Mouse (Mus musculus) left cerebral cortex, postnatal 14 days (tissue): ENCODE measurements around the gene Cltb. TPM values are rescaled to one million over a fixed set of nuclear protein-coding genes. Genes with fewer than 3 reads are reported as not detected.
"Not testable (repeated sequence)": the region's sequence is repeated elsewhere in the genome, so short reads cannot be mapped to it uniquely, and the experiment has no call there.

Experiments used
- DNase-seq, 2 experiments: peaks; one replicate each; pipeline ENCODE4 v3.0.0; 2021 to 2022; ENCODE audit warnings: low spot score in 2 of 2, mixed read lengths in 1 of 2
- intact Hi-C: fragments of 180-260 bp; cut with DNase I; formaldehyde crosslinking; loops from one replicate; pipeline ENCODE4 v1.15.1; 2025
- long read RNA-seq, 2 experiments: library from polyadenylated mRNA; stranded (forward); transcript quantifications; one replicate each; pipeline ENCODE4 v2.0.0; 2021
- total RNA-seq, 2 experiments: library from RNA; stranded (reverse); gene quantifications; 2 replicates each; pipeline ENCODE4 v1.2.3; 2021

The Cltb gene
- 100 to 1,000 TPM; 331 to 351 TPM for total RNA-seq
- long read RNA-seq, experiment 1, transcript Cltb-201 (6 exons, 1,004 nt) = major isoform, 267 of 468 reads
- long read RNA-seq, experiment 1, transcript Cltb-202 (5 exons, 2,186 nt) = minor isoform, 47 of 468 reads
- long read RNA-seq, experiment 1, partial matches to known transcripts = 4 of 468 reads
- long read RNA-seq, experiment 1, other reads (novel, unspliced or antisense) = 149 of 468 reads
- long read RNA-seq, experiment 2, transcript Cltb-202 (5 exons, 2,186 nt) = minor isoform, 29 of 357 reads
- long read RNA-seq, experiment 2, transcript Cltb-201 (6 exons, 1,004 nt) = major isoform, 199 of 357 reads
- long read RNA-seq, experiment 2, partial matches to known transcripts = 2 of 357 reads
- long read RNA-seq, experiment 2, other reads (novel, unspliced or antisense) = 126 of 357 reads

DNA sequence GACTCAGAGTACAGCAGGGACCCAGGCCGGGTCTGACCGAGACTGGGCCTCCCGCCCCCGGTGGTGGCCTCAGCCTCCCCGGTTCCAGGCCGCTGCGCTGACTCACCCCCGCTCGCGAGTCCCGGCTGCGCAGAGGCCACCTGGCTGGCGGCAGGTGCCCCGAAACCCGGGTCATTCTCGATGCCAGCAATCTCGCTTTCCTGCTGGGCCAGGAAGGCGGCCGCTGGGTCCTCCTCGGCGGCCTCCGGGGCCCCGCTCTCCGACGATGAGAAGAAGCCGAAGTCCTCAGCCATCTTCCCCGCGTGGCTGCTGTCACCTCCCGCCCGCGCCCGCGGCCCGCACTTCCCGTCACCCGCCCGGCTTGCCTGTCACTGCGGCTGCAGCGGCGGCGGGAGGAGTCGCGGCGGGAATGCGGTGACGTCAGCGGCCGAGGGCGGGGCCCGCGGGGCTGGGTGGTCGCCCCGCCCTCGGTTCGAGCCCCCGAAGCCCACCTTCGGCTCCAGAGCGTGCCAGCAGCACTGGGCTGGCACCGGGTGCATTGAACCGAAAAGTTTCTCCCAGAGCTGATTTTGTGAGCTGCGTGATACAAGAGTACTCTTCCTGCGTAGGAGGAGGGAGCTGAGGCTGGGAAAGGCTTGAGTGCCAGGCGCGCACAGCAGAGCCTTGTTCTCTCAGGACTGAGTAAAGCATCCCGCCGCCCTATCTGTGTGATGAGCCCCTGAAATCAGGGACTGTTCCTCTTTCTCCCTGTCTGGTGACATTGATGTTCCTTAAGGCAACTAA is at the start of gene Cltb:
Gene Cltb, minus strand, starts transcription at position 373 of the 783 bp plus-strand sequence.
- intact Hi-C loops = no loop called here
- peak; percentile 87 to 91 for DNase-seq

DNA sequence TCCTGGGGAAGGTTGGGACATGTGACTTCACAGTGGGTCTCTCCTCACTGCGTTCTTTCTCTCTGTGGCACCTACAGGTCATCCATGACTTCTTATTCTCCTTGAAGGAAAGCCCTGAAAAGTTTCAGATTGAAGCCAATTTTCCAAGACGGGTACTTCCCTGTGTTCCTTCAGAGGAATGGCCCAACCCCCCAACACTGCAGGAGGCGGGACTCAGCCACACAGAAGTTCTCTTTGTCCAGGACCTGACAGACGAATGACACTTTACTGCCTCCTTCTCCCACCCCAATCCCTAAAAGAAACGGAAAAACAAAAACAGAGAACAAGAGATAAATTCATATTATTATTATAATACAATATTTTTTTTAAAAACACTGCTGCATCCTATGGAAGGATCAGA is 49.7 kb upstream of the Cltb start:
- DNase-seq = no peak
- intact Hi-C loops = no loop called here

DNA sequence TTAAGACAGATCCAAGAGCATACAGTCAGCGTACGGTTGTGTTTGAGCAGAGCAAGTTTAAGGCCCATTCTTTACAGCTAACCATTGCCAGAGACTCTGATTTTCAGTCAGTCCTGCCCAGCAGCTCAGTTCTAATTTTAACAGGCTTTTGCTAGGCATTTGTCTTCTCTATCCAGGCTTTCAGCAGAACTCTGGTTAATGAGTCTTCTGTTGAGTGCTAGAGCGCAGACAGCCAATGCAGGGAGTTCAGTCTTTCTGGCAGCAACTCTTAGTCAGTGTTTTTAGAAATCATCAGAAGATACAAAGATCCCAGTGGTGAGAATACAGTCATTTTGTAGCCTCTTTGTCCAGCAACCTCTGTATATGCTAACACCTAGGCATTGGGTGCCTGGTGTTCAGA is 39.3 kb upstream of the Cltb start:
- no peak for DNase-seq
- intact Hi-C loops = no loop called here

DNA sequence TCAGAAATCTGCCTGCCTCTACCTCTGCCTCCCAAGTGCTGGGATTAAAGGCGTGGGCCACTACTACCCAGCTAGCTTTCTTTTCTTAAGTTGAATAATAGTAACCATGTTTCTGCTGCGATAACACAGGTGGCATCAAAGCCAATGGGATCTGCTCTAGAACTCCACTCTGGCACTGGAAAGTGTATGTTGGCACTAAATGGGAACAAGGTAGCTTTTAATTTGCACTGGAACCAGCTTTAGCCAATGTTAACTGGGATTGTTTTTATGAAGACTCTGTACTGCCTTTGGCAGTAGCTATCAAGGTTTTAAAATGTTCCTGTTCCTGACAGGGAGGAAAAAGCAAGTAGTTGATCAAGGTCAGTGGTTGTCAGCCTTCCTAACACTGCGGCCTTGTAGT is 23.9 kb upstream of the Cltb start:
- DNase-seq = no peak

DNA sequence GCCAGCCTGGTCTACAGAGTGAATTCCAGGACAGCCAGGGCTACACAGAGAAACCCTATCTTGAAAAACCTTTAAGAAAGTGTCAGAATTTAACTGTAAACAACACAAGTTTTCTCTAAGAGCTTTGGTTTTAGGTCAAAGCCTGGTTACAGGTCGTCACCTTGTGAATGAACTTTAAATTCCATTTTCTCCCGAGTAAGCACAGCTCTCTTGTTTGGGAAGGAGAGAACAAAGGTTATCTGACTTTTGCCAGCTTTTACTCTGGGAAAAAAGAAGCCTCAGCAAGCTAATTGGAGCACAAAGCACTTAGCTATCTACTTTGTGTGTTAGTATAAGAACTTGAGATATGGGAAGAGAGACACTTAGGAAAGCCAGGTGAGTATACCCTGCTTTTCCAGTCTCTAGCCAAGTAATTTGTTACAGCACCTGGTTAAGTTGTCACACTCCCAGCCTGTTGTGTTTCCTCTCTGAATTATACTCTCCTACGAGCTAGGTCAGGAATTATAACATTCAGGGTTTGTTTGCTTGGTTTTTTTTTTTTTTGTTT is 21.7 kb upstream of the Cltb start:
- no peak for DNase-seq
- intact Hi-C loops = no loop called here

More for the DNA sequence above, 23.9 kb upstream of the Cltb start:
- intact Hi-C loops = no loop called here

DNA sequence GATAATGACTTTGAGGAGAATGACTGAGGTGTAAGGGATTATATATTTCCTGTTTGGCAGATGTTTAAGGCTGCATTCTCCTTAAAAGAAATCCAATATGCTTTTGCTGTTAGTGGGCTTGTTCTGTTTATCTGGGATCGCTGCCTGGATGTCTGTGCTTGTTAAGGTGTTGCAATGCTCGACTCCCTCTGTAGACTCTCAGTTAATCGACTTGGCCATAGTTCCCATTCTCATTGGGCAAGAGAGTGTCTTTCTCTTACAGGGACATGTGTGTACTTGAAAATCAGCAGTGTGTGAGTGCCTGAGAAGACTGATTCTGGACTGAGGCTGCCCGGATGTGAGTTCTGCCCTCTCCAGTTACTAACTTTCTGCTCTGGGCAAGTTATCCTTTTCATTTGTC is 18.0 kb upstream of the Cltb start:
- no peak for DNase-seq
- intact Hi-C loops = no loop called here

DNA sequence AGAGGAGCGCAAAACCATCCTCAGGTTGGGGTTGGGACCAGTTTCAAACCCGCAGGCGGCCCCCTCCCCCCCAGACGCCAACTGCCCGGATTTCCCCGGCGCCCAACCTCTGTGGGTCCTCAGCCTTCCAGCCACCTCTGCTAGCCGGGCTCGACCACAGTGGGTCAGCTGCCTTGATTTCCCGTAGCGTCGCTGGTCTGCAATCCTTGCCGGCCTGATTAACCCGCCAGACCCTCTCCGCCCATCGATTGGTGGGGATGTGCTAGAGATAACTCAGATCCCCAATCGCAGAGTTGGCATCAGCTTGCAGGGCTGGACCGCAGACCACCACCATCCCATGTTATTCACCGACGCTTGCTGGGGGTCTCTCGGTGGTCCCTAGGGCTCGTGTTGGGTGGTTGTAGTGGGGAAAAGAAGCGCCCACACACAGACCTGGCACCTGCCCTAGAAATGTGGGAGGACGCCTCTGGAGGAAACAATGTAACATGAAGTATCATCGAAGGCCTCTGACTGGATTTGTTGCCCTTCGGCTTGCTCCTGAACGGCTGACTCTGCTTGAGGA is 10.9 kb upstream of the Cltb start:
- DNase-seq = no peak
- intact Hi-C loops = no loop called here

DNA sequence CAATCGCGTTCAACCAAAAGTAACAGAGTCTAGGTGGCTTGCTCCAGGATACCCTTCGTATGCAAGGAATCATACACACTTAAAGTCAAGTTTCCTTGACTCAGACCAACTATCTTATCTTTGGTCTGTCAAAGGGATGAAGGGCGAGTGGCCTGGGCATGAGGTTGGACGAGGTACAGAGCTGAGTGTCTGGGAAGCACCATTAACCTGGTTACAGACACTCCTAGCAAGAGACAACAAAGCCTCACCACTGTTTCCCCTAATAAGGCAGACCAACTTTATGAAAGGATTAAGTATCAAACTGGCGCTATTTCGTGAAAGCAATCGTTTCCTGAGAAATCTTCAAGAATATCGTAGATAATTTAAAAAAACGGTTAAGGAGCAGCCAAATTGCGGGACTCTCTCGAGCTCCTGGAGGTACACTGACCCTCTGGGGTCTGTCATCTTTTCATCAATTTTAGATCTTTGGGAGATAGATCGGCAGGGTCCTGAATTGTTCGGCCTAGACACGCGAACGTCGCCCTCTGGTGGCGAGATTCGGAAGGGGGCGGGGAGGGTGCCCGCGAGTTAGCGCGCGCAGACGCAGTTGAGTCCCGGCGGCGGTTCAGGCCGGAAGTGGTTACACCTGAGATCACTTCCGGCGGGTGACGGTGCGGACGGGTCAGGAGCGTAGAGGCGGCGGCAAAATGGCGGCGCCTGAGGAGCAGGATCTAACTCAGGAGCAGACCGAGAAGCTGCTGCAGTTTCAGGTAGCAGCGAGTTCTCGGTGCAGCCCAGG is 10.2 kb upstream of the Cltb start, which contains the start of gene Faf2:
Gene Faf2, plus strand, starts transcription at position 630 of the 778 bp plus-strand sequence.
- intact Hi-C loops = no loop called here

DNA sequence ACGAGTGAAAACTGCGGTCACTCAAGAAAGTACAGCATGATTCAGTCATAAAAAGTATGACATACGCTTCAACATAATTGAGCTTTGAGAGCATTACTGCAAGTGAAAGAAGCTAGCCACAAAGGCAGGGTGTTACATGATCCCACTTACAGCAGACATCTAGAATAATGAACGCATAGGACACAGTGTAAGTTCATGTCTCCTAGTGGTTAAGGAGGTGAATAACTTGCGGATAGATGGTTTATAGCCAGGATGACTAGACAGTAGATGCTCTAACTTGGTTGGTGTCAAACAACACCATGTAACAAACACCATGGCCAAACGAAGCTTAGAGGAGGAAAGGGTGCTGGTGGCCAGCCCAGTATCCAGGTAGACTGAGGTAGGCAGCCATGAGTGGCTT is 5.9 kb upstream of the Cltb start:
- intact Hi-C loops = no loop called here
- DNase-seq = no peak

More for the DNA sequence above, 10.2 kb upstream of the Cltb start, which contains the start of gene Faf2:
- peak; percentile 98 to 100 for DNase-seq

DNA sequence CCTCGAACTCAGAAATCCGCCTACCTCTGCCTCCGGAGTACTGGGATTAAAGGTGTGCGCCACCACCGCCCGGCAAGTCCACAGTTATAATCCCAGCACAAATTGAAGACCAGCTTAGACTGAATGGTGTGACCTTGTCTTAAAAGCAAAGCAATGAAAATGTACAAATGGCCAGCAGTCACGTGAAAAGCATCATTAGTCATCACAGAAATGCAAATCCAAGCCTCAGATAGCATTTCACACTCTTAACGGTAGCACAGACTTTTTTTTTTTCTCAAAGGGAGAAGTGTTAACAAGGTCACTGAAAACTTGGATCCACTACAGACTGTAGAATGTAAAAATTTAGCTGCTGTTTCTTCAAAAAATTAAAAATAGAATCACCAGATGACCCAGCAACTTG is 5.2 kb upstream of the Cltb start:
- intact Hi-C loops = no loop called here
- no peak for DNase-seq

DNA sequence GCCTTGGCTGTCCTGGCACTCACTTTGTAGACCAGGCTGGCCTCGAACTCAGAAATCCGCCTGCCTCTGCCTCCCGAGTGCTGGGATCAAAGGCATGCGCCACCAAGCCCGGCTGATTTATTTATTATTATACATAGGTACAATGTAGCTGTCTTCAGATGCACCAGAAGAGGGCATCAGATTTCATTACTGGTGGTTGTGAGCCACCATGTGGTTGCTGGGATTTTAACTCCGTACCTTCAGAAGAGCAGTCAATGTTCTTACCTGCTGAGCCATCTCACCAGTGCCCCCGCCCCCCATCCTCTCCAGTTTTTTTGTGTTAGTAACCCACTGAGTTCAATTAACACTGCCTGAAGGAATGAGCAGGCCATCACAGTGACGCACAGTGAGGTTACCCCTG is 2.0 kb upstream of the Cltb start:
- intact Hi-C loops, DNase-seq: not testable (repeated sequence)

DNA sequence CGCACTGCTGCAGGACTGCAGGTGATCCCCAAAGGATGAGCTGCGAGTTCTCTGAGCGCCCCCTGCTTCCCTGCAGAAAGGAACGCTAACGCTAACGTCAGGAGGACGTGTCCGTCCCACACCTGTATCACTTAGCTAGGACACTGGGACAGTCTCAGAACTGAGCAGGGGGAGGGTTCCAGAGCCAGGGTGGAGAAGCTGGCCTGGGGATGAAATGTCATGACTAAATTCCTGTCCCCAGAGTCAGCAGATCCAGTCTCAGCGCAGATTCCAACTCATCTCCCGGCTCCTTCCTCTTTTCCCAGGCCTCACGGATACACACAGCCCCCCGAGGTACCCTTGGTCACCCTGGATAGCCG is 552 bp downstream of the Cltb start:
- no peak for DNase-seq
- intact Hi-C loops = no loop called here

DNA sequence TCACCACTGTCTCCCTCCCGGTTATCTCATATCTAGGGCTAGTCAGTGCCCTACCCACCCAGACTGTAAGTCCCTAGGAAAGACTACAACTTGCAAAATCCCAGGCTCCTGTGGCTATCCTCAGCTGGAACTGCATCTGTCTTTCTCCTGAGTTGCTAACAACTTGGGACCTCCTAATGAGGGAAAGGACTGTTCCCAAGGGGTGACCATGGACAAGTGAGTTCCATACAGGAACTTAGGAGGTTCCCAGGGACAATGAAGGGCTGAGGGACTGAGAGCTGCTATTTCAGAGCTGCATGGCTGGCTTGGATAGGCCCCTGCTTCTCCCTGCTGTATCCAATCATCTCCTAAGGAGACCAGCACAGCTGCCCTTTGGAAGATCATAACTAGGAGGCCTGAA is 1.8 kb downstream of the Cltb start:
- intact Hi-C loops = loop anchor here (1.0 kb wide), 1 partner anchor 33 kb away; no protein-coding TSS in a partner anchor

DNA sequence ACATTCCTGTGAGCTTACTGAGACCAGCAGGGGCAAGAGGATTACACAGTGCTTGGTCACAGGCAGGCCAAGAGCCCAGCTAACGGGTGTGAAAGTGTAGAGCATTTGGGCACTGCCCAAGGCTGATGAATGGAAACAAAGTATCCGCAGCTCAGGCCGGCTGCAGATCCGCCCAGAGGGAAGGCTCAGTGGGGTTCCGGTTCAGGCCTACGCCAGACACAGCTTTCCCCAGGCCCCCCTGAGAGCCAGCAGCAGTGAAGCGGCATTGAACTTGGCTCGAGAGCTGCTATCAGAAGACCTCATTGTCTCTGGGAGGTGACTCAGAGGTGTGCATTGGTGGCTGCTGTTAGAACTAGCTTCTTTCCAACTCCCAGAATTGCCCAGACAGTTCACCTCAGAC is 2.5 kb downstream of the Cltb start:
- intact Hi-C loops = loop anchor here (1.0 kb wide), 1 partner anchor 32 kb away; no protein-coding TSS in a partner anchor
- no peak for DNase-seq

More for the DNA sequence above, 1.8 kb downstream of the Cltb start:
- no peak for DNase-seq

DNA sequence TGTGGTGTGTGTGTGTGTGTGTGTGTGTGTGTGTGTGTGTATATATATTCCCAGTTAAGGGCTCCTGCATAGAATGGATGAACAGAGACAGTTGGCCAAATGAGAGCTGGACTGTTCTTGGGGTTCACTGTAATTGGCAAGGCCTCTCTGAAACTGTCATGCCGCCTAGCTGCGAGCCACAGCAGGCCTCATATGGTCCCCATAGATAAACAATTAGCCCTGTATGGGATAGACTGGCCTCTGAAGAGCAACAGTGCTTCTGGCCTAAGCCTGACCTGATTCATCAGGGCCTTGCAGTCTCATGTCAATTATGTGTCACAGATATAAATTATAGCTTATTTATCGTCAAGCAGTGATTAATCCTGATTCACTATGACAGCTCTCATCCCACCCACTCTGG is 3.1 kb downstream of the Cltb start:
- intact Hi-C loops = no loop called here

DNA sequence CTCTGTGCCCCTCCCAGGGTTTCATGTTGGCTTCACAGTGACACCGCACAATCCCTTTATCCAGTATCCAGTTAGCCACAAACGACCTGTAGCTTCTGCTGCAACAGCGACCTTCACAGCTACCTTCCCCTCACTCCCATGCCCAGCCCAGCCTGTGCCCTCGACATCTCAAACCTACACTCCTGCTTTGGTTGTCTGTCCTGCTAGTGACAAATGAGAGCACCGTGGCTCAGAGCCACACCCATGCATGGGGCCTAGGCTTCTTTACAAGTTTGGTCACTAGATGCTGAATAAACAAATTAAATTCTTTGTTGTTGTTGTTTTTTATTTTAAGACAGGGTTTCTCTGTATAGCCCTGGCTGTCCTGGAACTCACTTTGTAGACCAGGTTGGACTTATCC is 3.9 kb downstream of the Cltb start:
- intact Hi-C loops = no loop called here
- no peak for DNase-seq

More for the DNA sequence above, 3.1 kb downstream of the Cltb start:
- no peak for DNase-seq

DNA sequence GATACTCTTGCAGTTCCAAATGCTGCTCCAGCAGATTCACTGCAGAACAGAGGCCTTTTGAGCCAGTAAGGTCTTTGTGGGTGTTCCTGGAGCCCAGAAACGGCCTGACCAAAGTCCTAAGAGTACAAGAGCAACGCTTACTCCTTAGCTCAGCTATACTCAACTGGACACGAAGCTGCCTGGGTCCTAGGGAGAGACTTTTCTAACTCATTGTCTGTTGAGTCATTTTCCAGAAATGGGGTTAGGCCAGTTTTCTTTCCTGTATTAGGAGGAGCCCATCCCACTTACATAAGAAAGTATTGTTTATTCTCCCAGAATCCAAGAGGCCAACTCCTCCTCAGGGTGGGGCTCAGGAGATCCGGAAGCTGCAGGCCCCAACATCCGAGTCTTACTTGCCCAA is 5.7 kb downstream of the Cltb start:
- intact Hi-C loops = no loop called here
- no peak for DNase-seq

DNA sequence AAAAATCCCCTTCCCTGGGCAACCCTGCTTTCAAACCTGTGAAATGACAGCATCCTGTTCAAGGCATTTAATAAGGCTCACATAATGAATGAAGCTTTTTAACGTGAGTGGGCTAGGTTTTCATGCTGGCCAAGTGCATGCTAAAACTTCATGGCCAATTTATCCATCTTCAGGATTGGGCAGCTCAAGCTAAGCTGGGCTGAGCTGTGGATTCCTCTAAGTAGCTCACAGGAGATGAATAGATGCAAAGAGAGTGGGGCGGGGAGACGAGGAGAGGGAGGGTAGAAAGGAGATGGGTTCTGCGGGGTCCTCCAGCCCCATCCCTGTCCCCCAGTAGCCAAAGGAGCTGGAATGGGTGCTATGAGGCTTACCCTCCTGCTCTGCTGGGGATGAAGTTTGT is 6.9 kb downstream of the Cltb start:
- intact Hi-C loops = no loop called here
- DNase-seq = no peak

DNA sequence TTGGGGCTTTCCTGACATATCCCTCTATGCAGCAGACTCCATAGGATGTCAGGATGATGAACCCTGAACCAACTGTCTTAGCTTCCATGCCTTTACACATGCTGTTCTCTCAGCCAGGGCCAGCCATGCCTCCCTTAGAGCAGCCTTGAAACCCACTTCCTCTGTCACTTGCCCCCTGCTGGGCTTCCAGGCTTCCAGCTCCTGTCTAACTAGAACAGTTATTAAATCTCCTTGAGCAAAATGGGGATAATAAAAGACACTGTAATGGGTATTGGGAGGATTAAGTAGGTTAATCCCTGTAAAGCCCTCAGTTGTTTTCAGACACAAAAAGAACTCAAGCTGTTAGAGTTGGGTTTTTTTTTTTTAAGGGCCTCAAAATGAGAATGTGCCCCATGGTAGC is 7.6 kb downstream of the Cltb start:
- intact Hi-C loops = no loop called here
- DNase-seq = no peak
